Mouse (Mus musculus): ENCODE measurements at regions not wholly inside any gene's neighbourhood (a gene's known extent, or its start where the extent isn't known, plus 50 kb on each side); places are given as distances from the start of the nearest gene placed in this dataset.

DNA sequence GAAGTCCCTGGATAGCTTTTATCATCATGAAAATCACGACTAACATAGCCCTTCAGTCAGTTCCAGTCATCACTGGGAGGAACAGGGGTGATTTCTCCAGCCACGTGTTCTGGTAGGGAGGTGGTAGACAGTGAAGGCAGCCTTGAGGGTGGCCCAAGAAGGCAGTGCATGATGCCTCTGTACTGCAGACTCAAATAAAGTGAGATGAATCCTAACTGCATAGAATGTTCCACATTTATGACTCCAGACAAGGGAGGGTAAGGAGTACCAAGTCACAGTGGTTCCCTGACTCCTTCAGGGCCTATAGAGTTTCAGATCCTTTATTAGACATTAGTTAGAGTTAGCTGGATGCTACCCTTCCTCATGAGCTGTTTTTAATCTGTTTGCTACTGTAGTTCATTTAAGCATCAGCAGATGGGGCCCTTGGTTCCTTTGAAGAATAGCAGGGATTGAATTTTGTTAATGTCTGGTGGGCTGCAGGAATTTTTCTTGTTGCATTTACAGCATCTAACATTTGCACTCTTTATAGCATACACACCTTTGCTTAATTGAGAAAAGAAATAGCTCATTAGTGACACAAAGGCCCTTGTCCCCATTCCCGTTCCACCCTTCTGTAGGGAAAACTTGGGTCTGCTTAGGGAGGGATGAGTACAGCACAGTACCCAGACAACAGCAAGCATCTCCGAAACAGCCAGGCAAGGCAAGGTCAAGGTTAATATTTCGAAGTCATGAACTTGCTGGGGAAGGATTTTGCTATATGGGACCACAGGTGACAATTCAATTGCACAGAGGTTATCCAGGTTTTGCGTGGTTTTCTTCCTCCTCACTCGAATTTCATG lies 359.0 kb upstream of the Pkn2 start:
- intact Hi-C loops (cut with DNase I), result no loop called here

DNA sequence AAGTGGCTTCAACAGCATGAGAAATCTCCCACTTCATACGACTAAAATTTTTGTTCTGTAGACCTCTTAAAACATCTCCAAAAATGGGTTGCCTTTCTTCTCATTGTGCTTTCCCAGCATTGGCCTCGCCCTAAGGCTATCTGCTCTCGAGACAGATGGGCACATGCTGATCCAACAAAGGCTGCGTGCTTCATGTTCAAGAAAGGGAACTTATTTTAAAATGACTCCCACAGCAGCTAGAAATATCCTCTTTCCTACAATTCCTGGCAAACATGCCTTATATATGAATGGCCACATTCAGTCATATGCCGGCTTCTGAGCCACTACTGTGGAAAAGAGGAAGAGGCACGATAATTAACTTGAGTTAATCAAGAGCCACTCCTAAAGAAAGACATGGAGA lies 356.7 kb upstream of the Pkn2 start:
- intact Hi-C loops (cut with DNase I), result no loop called here

DNA sequence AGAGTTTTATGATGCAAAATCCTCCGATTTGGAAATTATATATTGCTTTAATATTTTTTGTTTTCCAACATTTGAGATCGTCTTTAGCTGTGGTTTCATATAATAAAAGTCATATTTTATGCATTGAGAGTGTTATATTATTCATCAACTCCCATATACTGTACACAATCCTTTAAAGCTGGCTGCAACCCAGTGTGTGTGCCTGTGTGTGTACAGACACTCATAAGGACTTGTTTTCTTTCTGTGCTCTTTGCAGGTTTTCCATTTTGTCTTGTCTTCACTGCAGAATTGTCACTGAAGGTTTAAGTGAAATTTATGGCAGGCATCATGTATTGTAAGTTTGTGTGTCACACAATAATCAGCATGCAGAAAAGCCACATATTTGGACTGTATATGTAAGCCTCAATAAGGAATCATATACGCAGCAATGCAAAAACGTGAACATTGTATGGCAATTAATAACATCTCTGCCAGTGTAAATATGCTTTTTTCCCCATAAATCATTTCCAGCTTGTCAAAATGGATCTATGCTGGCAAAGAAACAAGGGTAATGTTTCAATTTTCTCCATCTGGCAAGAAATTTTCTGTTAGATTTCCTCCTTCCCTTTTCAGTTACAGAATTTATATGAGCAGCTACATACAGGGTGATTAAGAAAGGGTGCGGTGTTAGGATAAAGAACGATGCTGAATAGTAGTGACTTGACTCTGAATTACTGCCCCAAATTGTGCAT lies 342.4 kb upstream of the Pkn2 start:
- intact Hi-C loops (cut with DNase I), result no loop called here

DNA sequence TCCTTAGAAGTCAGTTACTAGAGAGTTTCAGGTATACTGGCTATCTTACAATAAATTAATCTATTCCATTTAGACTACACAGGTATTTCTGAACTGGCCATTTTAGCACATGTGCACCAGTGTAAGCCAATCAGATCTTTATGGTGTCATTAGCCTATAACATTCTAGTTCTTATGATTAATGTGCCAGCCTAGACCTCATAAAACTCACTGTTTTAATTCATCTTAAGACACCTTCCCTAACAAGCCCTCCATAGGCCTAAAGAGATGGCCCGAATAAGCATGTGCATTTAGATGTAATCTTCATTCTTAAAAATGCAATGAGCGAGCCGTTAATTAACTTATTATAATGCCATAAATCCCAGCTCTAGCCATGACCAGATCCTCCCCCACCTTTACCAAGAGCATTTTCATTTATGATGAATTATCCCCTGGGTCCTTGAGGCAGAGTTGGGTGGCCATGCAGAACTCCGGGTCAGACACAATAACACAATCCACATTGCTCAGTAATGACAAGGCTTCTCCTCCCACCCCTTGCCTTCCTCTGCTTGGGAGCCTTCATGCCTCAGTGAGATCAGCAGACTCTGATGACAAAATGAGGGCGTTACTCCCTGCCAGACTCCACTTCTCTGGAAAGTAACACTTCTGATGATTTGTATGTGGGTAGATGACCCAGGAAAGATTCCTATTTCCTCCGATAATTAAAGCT lies 311.6 kb upstream of the Pkn2 start:
- intact Hi-C loops (cut with DNase I), result no loop called here

DNA sequence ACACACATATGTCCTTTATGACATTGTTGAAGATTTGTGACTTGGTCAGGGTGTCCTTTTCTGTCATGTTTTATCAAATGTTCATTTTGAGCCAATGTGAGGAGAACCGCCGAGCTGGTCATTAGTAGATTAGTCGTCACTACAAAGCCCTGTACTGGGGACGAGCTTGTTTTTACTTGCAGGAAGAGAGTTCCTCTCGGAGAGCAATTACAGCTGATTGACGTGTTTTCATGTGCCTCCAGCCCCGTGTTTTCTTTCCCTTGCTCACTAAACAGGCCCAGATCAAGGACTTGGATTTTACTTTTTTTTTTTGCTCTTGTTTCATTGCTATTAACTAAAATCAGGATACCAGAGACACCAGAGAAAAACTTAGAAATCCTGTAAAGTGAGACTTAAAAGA lies 307.1 kb upstream of the Pkn2 start:
- intact Hi-C loops (cut with DNase I), result no loop called here

DNA sequence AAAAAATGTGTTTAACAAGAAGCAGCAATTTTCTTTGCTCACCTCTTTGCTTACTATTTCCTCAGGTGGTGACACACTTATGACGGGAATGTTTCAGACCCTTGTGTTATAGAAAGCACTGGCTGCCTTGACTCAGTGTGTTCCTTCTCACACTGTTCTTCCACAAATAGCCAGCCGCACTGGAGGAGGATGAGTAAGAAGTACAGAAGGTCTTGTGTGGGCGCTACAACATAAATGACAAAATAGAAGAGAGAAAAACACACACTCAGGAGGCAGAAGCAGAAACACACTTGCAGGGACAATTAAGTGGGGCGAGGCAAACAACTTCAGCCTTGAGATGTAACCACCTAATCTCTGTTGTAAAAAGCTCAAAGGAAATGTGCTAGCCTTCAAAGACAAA lies 292.2 kb upstream of the Pkn2 start:
- intact Hi-C loops (cut with DNase I), result no loop called here

DNA sequence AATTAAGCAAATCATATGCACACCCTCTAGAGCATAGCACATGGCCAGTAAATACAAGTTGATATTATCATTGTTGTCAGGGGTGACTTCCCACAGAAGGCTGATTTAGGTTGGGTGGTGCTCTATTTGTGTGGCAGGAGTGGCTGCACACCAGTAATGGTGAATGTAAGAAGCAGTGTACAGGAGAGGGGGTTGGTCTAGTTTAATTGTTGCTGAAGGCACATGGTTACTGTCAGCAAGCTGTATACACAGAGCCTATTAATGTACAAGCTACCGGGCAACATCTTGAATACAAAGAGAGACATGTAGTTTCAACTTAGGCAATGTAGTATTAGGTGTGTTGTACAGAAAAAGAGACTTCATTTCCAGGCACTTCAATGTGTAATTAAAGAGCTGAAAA lies 280.6 kb upstream of the Pkn2 start:
- intact Hi-C loops (cut with DNase I), result no loop called here

DNA sequence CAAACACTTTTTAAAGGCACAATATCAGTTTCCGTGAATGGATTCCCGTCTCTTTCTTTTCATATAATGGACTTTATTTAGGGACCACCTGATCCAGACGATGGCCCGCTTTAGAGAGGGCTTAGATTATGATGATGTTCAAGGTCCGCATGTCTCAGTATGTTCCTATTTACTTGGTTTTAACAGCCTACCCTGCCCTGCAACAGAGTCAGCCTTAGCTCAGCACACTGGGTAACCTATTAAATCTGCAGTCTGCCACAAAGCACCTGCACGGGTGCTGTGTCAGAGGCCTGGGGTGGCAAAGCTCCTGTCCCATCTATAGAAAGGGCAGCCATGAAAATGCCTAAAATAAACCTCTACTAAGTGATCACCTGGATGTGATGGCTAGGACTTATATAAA lies 280.2 kb upstream of the Pkn2 start:
- intact Hi-C loops (cut with DNase I), result no loop called here

DNA sequence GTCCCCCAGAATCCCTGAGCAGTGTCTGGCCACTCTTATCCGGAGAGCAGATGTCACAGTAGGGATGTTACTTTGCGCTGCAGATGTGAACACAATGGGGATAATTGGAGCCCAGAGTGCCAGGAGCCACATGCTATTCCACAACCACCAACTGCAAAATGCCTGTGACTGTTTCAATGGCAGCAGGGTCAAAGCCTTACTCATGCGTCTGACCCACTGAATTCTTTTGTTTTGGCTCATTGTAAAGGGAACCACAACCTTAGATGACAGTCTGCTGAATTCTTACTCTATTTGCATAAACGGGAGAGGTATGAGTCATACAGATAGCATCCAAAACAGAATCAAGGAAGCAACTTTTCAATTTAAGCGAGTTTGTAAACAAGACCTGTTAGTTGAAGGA lies 276.8 kb upstream of the Pkn2 start:
- intact Hi-C loops (cut with DNase I), result no loop called here

DNA sequence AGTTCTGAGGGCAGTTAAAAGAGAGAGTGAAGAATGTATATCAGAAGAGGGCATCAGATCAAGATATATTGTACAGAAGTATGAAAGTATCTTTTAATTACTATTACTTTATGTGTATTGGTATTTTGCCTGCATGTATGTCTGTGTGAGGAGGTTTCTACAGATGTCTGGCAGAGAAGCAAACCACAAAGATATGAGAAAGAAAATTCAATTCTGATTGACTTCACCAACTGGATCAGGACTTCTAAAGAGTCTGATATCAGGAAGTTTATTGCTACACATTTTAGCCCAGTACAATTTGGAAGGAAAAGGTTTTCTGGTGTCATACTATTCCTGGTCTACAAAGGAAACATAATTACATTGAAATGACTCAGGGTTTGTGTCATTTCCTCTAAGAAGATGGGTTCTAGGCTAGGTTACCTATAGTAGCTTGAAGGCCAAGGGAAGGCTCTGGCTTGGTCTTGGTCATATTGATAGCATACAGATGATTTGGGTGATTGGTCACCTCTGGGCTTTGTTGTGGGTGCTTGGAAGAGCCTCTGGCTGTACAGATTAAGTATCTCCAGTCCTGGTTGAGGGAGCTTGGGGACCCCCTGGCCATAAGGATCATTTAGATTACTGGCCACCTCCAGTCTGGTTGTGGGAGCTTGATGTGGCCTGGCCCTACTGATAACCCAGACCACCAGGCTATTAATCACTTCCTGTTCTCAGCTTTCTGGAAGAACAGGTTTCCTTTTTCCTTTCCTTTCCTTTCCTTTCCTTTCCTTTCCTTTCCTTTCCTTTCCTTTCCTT lies 275.1 kb upstream of the Pkn2 start:
- intact Hi-C loops (cut with DNase I), result no loop called here

DNA sequence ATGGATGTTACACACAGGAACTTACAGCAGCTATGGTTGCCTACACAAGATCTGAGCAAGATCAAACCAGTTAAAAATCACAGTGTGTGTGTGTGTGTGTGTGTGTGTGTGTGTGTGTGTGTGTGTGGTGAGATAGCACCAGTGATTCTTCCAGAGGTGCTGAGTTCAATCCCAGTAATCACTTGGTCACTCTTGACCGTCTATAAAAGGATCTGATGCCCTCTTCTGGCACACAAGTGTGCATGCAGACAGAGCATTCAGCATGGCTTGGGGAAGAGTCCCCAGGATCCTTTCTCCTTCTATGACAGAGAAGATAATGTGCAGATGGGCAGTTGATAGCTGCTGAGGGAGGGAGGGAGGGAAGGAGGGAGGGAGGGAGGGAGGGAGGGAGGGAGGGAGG lies 274.4 kb upstream of the Pkn2 start:
- intact Hi-C loops (cut with DNase I), result no loop called here

DNA sequence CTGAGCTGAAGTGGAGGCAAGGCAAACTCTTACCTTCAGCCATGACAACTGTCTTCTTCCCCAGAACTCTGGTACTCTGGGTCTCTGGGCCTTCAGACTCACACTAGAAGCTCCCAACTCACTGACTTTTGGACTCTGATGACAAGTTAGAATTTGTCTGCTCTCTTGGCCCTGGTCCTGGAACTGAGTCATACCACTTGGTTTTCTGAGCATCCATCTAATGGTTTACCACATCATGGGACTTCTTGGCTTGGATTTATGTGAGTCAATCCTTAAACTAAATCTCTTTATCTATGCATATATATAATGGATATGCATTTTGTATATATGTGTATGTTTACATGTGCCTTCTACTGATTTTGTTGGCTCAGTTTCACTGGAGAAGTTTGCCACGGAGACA lies 273.8 kb upstream of the Pkn2 start:
- intact Hi-C loops (cut with DNase I), result no loop called here

DNA sequence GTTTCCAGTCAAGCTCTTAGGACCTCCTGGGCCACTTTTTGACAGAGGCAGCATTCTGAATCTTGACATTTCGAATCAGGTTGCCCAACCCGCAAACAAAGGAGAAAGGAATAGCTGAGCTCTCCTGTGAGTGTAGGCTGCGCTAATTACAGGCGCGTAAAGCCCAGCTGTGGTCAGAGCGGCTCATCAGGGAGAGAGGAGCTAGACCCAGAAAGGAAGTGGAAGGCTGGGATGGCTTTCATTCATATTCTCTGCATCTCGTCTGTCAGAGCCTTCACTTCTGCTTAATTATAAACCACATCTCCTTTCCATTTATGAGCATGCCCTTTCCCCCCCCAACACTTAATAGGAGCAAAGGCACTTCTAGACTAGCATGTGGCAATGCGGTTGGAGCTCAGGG lies 265.7 kb upstream of the Pkn2 start:
- intact Hi-C loops (cut with DNase I), result loop anchor here (10.0 kb wide), 1 partner anchor 153 kb away; no protein-coding TSS in a partner anchor

DNA sequence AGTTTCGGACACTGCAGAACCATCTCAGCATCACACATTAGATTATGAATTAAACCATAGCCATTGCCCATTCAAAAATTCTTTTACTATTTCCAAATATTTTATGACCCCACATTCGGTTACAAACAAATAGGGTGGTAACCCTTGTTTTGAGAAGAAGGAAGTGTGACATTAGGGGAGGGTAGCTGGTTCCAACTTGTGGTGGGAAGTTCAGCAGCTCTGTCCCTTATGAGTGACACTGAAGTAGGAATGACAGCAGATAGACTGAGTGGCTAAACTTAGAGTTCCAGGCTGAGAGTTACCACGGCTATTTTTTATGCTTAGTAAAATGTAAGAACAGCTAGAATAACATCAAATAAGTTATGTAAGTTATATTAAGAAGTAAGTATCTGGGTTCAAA lies 257.1 kb upstream of the Pkn2 start:
- intact Hi-C loops (cut with DNase I), result no loop called here

DNA sequence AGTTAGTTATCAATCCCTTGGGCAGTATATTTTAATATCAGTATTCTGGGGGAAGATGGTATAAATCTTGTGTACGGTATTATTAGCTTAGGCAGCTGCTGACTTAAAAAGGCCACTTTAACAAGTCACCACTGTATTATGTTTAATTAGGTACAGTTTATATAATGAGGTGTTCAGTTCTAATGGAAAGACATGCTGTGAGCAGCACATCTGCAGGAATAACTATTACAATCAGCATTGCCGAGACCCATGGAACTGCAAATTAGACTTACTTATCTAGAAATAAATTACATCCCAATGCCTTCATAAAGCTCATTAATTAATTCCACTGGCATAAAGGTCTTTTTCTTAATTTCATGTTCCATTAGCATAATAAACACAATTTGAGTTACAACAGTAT lies 252.7 kb upstream of the Pkn2 start:
- intact Hi-C loops (cut with DNase I), result no loop called here

DNA sequence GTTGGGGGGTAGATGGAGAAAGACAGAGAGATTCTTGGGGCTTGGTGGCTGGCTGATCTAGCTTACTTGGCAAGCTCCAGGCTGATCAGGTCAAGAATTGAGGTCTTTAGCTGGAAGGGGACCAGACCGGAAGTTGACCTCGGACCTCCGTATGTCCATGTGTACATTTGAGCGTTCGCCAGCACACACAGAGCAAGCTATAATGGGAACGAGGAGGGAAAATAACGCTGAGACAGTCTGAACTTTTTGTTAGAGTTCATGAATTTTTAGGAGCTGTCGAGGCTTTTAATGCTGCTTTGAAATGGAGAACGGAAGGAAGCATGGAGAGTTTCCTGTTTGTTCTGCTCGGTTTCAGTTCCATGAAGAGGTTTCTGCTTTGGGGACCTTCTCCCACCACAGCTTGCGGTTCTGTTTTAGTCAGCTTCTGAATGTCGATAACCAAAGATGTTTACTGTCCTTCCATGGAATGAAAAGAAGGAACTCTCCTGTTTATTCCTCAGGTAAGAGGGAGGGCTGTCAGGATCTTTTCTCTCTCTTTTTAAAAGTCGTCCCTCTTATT lies 226.0 kb upstream of the Pkn2 start:
- intact Hi-C loops (cut with DNase I), result no loop called here

DNA sequence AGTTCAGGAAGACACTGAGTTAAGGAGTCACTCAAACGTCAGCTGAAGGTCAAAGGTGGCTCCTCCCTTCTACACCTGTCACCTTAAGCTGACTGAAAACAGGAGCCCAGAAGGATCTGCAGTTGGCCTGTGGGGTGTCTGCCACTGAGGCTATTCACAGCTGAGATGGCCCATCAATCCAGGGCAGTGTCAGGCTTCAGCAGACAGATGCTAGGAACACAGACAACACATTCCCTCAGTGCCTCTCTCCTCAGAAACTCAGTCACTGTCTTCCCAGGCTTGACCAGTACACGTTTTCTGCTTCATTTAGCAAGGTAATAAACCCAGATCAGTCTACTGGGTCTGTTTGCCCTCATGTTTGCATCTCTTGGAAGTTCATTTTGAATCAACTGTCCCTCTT lies 222.9 kb upstream of the Pkn2 start:
- intact Hi-C loops (cut with DNase I), result no loop called here

DNA sequence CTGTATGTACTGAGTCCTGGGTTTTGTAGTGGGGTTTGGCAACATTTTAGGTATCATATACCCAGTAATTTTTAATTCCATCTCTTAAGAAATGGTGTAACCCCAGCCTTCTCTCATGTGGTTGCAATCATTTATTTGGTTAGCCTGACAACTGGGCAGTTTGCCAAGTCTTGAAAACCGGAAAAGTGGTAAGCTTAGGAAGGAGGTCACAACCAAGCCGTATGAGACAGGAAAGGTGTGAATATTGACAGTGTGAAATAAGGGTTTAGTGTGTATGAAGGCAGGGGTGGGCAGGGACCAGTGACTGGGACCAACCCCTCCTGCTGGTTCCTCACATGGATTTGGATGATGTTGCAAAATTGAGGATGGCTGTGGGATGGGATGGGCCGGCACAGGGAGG lies 221.5 kb upstream of the Pkn2 start:
- intact Hi-C loops (cut with DNase I), result no loop called here

DNA sequence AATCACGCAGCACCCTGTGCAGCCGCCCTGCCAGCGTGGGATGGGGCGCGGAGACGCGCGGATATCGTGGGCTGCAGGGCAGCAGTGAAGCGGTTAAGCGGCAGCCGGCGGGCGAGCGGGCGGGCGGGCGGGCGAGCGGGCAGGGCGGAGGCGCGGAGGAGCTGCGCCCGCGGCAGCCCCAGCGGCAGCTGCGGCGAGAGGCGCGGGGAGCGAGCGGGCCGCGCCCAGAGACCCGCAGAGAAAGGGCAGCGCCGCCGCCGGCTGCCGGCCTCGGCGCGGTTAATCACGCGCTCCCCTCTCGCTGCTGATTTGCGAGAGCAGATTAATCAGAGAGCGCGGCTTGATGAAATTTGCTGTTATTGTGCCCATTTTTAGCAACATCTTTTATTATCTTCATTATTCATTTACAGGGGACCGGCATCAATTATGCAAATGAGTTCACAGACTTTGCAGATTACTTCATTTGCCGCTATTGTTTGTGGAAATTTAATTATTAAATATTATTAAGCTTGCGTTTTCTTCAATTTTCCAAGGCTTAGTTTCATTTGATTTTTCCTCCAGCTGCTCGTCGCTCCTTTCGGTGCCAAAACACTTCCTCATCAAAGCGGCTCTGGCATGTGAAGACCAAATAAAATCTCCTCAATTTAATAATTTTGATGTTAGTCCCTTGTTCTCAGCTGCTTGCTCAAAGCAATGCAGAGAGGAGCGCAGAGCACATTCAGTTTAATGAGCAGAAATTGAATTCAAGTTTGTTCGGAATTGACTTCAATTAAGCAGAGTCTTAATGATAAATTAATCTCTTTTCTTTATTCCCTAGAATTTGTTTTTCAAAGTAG lies 219.2 kb upstream of the Pkn2 start:
- intact Hi-C loops (cut with DNase I), result no loop called here

DNA sequence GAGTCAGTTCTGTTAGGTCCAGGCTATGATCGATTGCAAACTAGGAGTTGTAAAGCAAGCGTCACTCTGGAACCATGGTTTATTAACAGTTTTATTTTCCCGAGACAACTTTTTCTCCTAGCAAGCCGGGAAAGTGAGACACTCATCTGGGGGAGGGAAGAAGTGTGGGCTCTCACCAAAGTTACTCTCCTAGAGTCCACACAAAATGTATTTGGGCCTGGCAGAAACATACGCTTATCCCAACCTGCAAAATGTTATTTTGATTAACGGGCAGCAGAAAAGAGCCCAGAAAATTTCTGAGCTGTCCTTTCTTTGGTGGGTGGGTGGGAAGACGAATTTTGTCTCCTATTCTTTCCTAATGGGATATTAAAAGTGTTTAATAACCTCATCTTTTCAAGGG lies 218.4 kb upstream of the Pkn2 start:
- intact Hi-C loops (cut with DNase I), result no loop called here

All from adrenal gland (tissue).